In the genomic region with DNA sequence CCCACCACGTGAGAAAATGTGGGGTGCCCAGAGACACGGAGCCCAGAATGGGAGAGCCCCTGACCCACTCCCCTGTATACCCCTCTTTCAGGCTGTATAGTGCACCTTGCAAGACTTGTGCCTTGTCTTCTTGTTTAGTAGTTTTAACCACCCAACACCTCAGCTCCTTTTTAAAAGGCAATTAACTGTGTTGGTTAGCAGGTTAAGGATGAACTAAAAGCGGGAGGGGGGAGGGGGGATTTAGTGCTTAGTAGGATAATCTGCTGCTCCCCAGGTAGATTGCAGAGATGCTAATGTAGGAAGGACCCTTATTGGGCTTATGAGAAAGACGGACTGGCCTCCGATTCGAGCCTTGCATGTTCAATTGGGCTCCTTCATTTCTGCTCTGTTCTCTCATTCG, we compare ENCODE assay signal across 9 mouse cellular contexts. TPM values are rescaled to one million over a fixed set of nuclear protein-coding genes. Genes with fewer than 3 reads are reported as not detected.
DNase-seq lines count a peak whose midpoint lies in the region; ATAC-seq and TF ChIP-seq lines count a peak whose summit lies in the region.
"Had no signal": no experiment of that assay in that cellular context is flagged by ENCODE, and none has a peak within 500 bp of the region (broad histone marks: within the 10 kb centered on the region; RNA-seq: fewer than 3 reads in every experiment).

No protein-coding gene starts in this region.

- peak overlapping the region; percentile 58 for H3K4me2 ChIP-seq in kidney, postnatal 0 days (ENCODE audit: low read length)
- H3K4me2 ChIP-seq in forebrain, embryonic 12.5 days: peak overlapping the region; percentile 60
- H3K4me2 ChIP-seq in limb, embryonic 11.5 days (ENCODE audit: low read depth, severe bottlenecking): peak overlapping the region; percentile 57; the same call in 1 of the 2 replicates

- 4% methylated on average over 7 of the region's 7 CpGs for WGBS in kidney, postnatal 0 days
- WGBS in forebrain, embryonic 12.5 days: 2% methylated on average over 7 of the region's 7 CpGs
- 6% methylated on average over 7 of the region's 7 CpGs for WGBS in limb, embryonic 11.5 days

- no peak for DNase-seq in kidney, postnatal 0 days (ENCODE audit: low spot score)
- no peak for DNase-seq in kidney, adult 9 months
- no peak for DNase-seq in limb, embryonic 11.5 days (ENCODE audit: low spot score)
- DNase-seq in retina, postnatal 1 day: peak; percentile 24
- DNase-seq in thymus, adult 18-20 months: no peak
- no peak for DNase-seq in frontal cortex, postnatal 10 days (ENCODE audit: low spot score in 2 of 2)
- DNase-seq: gastrocnemius, postnatal 36 days had no signal

- H3K36me3 ChIP-seq in kidney, postnatal 0 days (ENCODE audit: insufficient read depth, low read length): no peaks in the 10 kb centered on the region
- no peaks in the 10 kb centered on the region for H3K36me3 ChIP-seq in forebrain, embryonic 12.5 days (replicated peaks)
- H3K36me3 ChIP-seq in limb, embryonic 11.5 days (ENCODE audit: control insufficient read depth, insufficient read depth, low read length): no peaks in the 10 kb centered on the region

- no peak for ATAC-seq in kidney, postnatal 0 days (replicated peaks; ENCODE audit: low FRiP score, low read depth)
- ATAC-seq in forebrain, embryonic 12.5 days (ENCODE audit: low FRiP score): no peak
- no peak for ATAC-seq in limb, embryonic 11.5 days (ENCODE audit: insufficient number of reproducible peaks, low FRiP score, low TSS enrichment, low read depth)

- no peak overlapping the region for H3K9ac ChIP-seq in kidney, postnatal 0 days (ENCODE audit: low read depth, low read length)
- no peak overlapping the region for H3K9ac ChIP-seq in forebrain, embryonic 12.5 days
- no peak overlapping the region for H3K9ac ChIP-seq in limb, embryonic 11.5 days (ENCODE audit: low read length)

- no peak for TF ChIP-seq CTCF in kidney, postnatal 0 days (IDR thresholded peaks at IDR 0.05; ENCODE audit: low read depth)

- H3K9me3 ChIP-seq in kidney, postnatal 0 days (replicated peaks; ENCODE audit: low read length): no peaks in the 10 kb centered on the region
- no peaks in the 10 kb centered on the region for H3K9me3 ChIP-seq in forebrain, embryonic 12.5 days
- no peaks in the 10 kb centered on the region for H3K9me3 ChIP-seq in limb, embryonic 11.5 days (ENCODE audit: control insufficient read depth, low read length)

- no peak overlapping the region for H3K27ac ChIP-seq in kidney, postnatal 0 days
- H3K27ac ChIP-seq in forebrain, embryonic 12.5 days: no peak overlapping the region
- H3K27ac ChIP-seq in limb, embryonic 11.5 days (replicated peaks; ENCODE audit: low read depth, low read length): no peak overlapping the region

- no peak overlapping the region for H3K4me3 ChIP-seq in kidney, postnatal 0 days (replicated peaks; ENCODE audit: low read depth, low read length)
- peak overlapping the region; percentile 38; the same call in 1 of the 2 replicates for H3K4me3 ChIP-seq in forebrain, embryonic 12.5 days (replicated peaks)
- no peak overlapping the region; the same call in 1 of the 2 replicates for H3K4me3 ChIP-seq in limb, embryonic 11.5 days (ENCODE audit: low read depth, low read length)

- peaks cover 3% of the 10 kb centered on the region; the same call in 1 of the 2 replicates for H3K4me1 ChIP-seq in kidney, postnatal 0 days (replicated peaks; ENCODE audit: insufficient read depth, low read length)
- peaks cover 11% of the 10 kb centered on the region for H3K4me1 ChIP-seq in forebrain, embryonic 12.5 days
- H3K4me1 ChIP-seq in limb, embryonic 11.5 days (ENCODE audit: control insufficient read depth, insufficient read depth, low read length): no peaks in the 10 kb centered on the region

- peaks cover 9% of the 10 kb centered on the region; the same call in 1 of the 2 replicates for H3K27me3 ChIP-seq in kidney, postnatal 0 days (ENCODE audit: insufficient read depth, low read length)
- H3K27me3 ChIP-seq in forebrain, embryonic 12.5 days: peaks cover 38% of the 10 kb centered on the region
- H3K27me3 ChIP-seq in limb, embryonic 11.5 days (ENCODE audit: control insufficient read depth, insufficient read depth, low read length): peaks cover 19% of the 10 kb centered on the region

RNA-seq across cellular contexts. Expression of a gene that starts 1.0 kb away (rescaled TPM):
- polyA plus RNA-seq in kidney, postnatal 0 days (2015; fragmentation: Nextera tagmentation; extraction: Ambion mirVana): 0.26 and 0.41 TPM in 2 replicates
- 1.2 TPM in 2 replicates for polyA plus RNA-seq in forebrain, embryonic 12.5 days (2016; fragmentation: Nextera tagmentation; extraction: Ambion mirVana)
- polyA plus RNA-seq in limb, embryonic 11.5 days (2014; fragmentation: Nextera tagmentation; extraction: Ambion mirVana): 0.35 and 0.64 TPM in 2 replicates

RNA-seq across cellular contexts. Expression of a gene that starts 10.1 kb away (rescaled TPM):
- polyA plus RNA-seq in kidney, postnatal 0 days (2015; fragmentation: Nextera tagmentation; extraction: Ambion mirVana): not detected in 2 replicates
- not detected in 2 replicates for polyA plus RNA-seq in forebrain, embryonic 12.5 days (2016; fragmentation: Nextera tagmentation; extraction: Ambion mirVana)
- 0.07 TPM in 1 of 2 replicates, not detected in the other for polyA plus RNA-seq in limb, embryonic 11.5 days (2014; fragmentation: Nextera tagmentation; extraction: Ambion mirVana)
- polyA plus RNA-seq: liver, embryonic 16.5 days had no signal
